Mouse (Mus musculus): ENCODE data around the gene Mlkl.
"Not testable (repeated sequence)": the region's sequence is repeated elsewhere in the genome, so short reads cannot be mapped to it uniquely, and the experiment has no call there.

Mlkl gene

DNA sequence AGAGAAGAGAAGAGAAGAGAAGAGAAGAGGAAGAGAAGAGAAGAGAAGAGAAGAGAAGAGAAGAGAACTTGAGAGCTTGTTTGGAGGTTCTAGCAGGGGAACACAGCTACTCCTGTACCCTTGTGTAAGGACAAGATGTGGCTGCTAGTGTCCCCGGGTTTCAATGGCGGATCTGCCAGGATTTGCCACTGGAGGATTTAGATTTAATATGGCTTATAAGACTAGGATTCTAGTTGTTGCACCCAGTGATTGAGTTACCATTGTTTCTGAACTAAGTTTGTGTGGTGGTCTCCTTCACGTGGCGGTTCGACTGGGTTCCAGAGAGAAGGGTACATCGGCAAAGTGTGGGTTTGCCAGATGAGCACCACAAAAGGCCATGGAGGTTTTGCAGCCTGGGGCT is 24.0 kb downstream of the Mlkl start:
- not testable (repeated sequence) for DNase-seq (ENCODE audit: low read depth, low spot score)

DNA sequence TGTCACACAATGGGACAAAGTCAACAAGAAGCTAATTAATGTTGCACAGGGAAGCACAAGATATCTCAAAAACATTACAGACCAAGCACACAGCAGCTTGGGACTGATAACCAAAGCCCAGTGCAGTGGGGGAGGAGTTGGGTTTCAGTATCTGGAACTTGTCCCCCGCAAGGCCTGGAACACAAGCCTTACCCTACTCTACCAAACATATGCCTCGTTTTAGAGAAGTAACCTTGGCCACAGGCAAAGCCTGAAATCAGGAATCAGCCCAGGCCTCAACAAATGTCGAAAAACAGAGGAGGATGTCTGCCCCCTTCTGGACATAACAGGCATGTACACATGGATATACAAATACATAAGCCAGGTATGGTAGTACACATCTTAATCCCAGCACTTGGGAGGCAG is 25.2 kb downstream of the Mlkl start:
- peak; percentile 20 for DNase-seq (ENCODE audit: low read depth, low spot score)

GRCm38 (mm10) chr8:111310006-111310405 is 28.0 kb downstream of the Mlkl start:
- not testable (repeated sequence) for DNase-seq (ENCODE audit: low read depth, low spot score)

- no peak for DNase-seq (ENCODE audit: low read depth, low spot score)
Observed at GRCm38 (mm10) chr8:111305031-111305730, 32.8 kb downstream of the Mlkl start.

GRCm38 (mm10) chr8:111304359-111304758 is 33.6 kb downstream of the Mlkl start:
- no peak for DNase-seq (ENCODE audit: low read depth, low spot score)

DNA sequence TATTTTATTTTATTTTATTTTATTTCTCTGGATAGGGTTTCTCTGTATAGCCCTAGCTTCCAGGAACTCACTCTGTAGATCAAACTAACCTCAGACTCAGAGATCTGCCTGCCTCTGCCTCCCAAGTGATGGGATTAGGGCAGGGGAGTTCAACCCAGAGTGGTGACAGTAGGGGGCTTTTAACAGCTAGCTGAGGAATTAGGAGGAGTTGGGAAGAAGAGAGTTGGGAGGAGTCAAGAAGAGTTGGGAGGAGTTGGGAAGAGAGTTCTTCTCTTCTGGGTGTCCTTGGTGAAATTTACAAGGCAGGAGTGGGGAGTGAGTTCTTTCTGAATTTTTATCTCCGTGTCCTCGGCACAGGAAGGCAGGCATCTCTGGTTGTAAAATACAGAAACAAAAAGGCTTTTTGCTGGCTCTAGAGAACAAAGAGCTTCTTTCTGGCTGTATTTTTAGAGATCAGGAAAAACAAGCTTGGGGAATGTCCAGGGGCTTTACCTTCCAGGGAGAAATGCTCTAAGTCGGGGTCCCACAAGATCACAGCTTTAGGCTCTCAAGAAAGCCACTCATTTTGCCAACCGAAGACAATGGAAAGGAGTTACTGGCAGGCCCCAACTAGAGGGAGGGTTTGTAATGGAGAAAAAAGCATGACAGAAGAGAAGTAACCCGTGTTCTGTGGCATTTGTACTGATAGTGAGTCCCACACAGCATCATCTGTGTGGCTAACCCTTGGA is 34.7 kb downstream of the Mlkl start:
- not testable (repeated sequence) for DNase-seq (ENCODE audit: low read depth, low spot score)

GRCm38 (mm10) chr8:111300597-111301546 is 37.1 kb downstream of the Mlkl start:
- peak; percentile 49 for DNase-seq (ENCODE audit: low read depth, low spot score)

DNA sequence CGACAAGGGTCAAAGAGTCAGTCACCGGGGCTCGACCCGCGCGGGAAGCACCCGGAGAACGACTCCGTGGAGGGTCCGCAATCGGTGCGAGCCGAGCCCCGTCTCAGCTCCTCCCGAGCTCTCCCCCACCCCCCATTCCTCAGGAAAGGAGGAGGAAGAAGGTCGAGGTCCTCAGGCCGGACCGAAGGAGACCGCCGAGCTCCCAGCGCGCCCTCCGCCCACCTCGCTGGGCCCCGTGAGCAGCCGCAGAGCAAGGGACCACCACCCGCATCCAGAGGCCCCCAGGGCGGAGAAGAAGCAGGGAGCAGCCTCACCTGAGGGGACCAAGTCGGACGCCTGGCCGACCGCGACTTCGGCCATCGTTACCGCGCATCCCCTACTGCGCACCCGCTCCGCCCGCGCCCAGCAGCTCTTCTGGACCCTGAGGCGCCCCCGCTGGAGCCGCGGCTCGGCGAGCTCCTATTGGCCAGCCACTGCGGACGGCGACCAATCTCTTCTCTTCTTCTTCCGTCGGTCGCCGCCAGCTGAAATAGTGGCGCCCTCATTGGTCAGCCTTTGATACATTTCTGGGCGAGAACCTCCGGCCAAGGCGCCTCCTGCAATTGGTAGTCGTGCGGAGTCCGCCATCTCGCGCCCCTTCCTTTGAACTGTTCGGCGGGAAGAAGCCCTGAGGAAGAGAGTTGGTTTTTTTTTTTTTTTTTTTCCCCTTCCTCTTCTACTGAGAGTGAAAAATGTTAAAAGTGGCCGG is 38.0 kb downstream of the Mlkl start, which contains the start of gene Rfwd3:
Gene Rfwd3 (minus strand): TSS at position 402 of the 748 bp plus-strand sequence.
- DNase-seq (ENCODE audit: low read depth, low spot score): peak; percentile 96

DNA sequence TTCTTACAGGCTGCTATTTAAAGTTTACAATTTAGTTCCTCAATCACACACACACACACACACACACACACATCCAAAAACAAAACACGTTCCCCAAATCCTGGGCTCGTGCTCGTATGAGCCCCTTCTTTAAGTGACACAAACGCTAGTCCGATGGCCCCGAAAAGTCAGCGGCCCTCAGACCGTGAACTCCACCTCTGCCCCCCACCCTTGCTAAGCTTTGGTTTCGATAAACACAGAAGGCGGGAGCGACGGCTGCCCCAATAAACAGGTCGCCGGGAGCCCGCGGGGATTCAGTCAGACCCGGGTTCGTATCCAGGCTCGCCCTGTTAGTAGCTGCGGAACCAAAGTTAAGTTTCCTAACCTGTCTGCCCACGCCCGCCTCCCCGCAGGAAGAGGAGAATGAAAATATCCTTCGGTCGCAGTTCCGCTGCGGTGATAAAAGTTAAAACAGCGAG is 38.6 kb downstream of the Mlkl start:
- peak; percentile 70 for DNase-seq (ENCODE audit: low read depth, low spot score)

GRCm38 (mm10) chr8:111298011-111298410 is 40.0 kb downstream of the Mlkl start:
- DNase-seq (ENCODE audit: low read depth, low spot score): no peak

- DNase-seq (ENCODE audit: low read depth, low spot score): no peak
Observed at GRCm38 (mm10) chr8:111291733-111292132, 46.2 kb downstream of the Mlkl start.

GRCm38 (mm10) chr8:111290586-111290985 is 47.4 kb downstream of the Mlkl start:
- no peak for DNase-seq (ENCODE audit: low read depth, low spot score)

DNA sequence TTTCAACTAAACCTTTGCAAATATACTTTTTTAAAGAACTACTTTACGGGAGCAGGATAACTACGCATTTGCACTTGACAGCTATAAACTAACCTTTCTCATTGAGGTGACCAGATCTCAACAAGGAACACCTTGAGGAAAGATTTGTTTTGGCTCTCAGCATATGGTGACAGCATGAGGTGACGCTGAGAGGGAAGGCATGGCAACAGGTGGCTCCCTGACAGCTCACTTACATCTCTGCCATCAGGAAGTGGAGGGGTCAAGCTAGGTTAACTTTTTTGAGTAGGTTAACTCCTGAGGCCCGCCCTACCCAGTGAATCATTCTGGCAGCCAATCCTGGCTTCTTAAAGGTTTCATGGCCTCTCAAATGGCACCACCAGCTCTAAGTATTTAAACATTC is 52.4 kb downstream of the Mlkl start:
- no peak for DNase-seq (ENCODE audit: low read depth, low spot score)

DNA sequence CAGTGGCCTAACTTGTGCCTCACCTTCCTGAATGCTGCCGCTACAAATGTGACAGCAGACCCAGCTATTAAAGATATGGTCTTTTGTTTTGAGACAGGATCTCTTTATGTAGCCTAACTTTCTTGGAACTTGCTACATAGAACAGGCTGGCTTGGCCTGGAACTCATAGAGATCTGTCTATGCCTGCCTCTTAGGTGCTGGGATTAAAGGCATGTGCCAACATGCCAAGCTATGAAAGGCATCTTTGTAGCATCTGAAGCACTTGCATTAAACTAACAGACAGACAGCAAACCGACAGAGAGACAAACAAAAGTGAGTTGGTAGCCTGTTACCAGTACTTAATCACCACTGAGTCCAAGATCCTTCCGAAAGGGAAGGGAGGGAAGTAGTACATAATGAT is 55.9 kb downstream of the Mlkl start:
- DNase-seq (ENCODE audit: low read depth, low spot score): no peak

DNA sequence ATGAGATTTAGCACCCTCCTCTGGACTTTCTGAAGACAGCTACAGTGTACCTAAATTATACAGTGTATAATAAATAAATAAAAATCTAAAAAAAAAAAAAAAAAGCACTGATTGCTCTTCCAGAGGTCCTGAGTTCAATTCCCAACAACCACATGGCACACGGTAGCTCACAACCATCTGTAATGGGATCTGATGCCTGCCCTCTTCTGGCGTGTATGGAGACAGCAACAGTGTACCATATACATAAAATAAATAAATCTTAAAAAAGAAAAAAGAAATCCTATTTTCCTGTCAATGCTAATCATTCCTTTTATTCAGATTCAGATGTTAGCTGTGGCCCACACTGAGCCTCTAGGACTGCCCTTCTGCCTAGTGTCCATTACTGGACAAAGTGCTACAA is 69.7 kb downstream of the Mlkl start:
- no peak for DNase-seq (ENCODE audit: low read depth, low spot score)

DNA sequence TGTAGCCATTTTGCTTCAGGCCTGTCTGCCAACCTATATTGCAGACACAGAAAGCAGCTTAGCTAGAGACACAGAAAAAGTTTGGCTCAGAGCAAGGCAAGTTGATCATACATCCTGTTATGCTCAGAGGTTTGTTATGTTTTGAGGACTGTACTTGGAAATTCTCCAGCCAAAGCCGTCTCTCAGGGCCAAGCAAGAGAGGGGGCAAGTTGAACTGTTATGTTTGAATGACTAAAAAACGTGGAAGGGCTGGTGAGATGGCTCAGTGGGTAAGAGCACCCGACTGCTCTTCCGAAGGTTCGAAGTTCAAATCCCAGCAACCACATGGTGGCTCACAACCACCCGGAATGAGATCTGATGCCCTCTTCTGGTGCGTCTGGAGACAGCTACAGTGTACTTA is 71.8 kb downstream of the Mlkl start:
- not testable (repeated sequence) for DNase-seq (ENCODE audit: low read depth, low spot score)

- DNase-seq (ENCODE audit: low read depth, low spot score): no peak
Observed at GRCm38 (mm10) chr8:111264693-111265220, 73.2 kb downstream of the Mlkl start.

DNA sequence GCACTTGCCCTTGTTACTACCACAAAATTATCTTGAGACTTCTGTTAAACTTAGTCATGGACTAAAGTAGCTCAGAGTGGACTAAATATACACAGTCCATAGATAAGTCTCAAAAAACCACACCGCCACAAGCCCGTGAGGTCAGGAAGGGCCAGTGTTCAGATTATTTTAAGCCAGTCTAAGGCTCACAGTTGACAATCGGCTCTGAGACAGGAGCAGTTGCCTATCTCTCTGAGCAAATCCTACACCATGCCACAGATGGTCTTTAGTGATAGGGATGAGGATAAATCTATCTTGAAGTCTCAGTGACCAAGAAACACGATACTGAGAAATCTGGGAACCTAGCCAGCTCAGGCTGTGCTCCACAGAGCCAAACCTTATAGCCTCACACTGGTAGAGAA is 76.0 kb downstream of the Mlkl start:
- DNase-seq (ENCODE audit: low read depth, low spot score): no peak

Data from CD4-positive, CD25-positive, alpha-beta regulatory T cell, adult 2 months (primary cell).